Mouse (Mus musculus) layer of hippocampus, adult 2 months (tissue): ENCODE data around the gene Ccdc107. TPM values are rescaled to one million over a fixed set of nuclear protein-coding genes. Genes with fewer than 3 reads are reported as not detected.
A peak's percentile ranks its signal among the peaks of the same experiment; 100 is the strongest.

Experiments used
- DNase-seq, 2 experiments: peaks; one replicate each; pipeline ENCODE4 v3.0.0; 2022; ENCODE audit warnings: low spot score in 2 of 2
- H3K27ac ChIP-seq: fragments of 200-600 bp; 2 replicates; pipeline ENCODE4 v1.8.1; 2022
- H3K4me3 ChIP-seq: fragments of 200-600 bp; 2 replicates; pipeline ENCODE4 v1.8.1; 2022; ENCODE audit warnings: mild to moderate bottlenecking
- CTCF ChIP-seq: fragments of 200-600 bp; conservative IDR thresholded peaks from 2 replicates; pipeline ENCODE4 v1.8.1; 2022; ENCODE audit warnings: antibody characterized with exemption, mild to moderate bottlenecking, moderate library complexity
- total RNA-seq, 2 experiments: library from RNA; stranded (reverse); gene quantifications; 2 replicates each; pipeline ENCODE4 v1.2.3; 2021

Ccdc107 gene
- total RNA-seq, 2 experiments from 2014 or later = 27.6 to 29.0 TPM

DNA sequence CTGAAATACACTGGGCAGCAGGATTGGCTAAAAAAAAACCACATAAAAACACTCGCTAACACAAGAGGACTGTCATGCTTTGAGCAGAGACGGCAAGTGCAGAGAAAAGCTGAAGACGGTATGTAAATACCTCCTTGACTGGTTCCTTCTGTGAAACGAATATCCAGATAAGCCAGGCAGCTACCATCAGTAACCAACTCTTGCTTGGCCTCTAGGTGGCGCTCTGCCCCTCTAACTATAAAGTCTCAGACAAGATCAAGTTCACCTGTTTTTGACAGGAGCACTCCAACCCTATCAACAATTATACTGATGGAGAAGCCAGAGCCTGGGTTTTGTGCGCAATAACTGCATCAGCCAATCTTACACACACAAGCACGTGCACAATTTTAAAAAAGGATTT is 37.9 kb downstream of the Ccdc107 start:
- Histone ChIP-seq H3K27ac (no peak overlapping the region), H3K4me3 (no peak overlapping the region)
- peak; percentile 69 to 72 for DNase-seq
- peak; percentile 95 for TF ChIP-seq CTCF

DNA sequence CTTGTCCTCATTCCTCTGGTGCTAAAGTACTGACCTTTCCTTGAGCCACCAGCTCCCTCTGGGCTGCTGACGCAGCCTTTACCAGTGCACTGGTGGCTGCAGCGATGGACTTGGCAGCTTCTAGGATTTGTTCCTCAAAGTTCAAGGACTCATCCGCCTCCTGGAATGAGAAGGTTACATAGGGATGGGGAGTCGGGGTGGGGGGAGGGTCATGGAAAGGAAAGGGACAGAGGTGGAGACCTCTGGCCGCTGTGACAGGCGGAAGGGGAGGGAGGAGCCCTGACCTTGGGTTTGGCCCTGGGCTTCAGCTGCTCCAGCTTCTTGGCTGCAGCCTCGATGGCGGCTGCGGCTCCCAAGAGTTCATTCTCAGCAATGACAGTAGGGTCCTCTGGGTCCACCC is 40.6 kb downstream of the Ccdc107 start:
- TF ChIP-seq CTCF = no peak
- no peak for DNase-seq
- Histone ChIP-seq H3K4me3 (no peak overlapping the region), H3K27ac (no peak overlapping the region)

DNA sequence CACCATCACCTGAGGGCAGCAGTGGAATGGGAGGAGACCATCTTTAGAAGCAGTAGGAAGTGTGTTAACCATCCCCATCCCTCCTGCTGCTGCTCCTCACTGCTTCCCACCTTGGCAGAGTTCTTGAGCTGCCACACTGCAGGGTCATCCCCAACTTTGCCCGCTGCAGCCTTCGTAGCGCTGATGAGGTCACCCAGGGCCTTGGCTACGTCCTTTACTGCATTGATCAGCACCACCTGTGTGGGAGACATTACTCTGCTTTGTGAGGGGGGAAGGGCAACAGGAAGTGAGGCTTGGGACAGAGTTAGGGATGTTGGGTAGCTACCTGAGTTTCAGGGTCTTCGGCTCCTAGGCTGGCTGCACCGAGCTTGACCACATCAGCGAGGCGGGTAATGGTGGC is 42.9 kb downstream of the Ccdc107 start:
- no peak for TF ChIP-seq CTCF
- Histone ChIP-seq H3K4me3 (no peak overlapping the region), H3K27ac (no peak overlapping the region)
- DNase-seq = no peak

DNA sequence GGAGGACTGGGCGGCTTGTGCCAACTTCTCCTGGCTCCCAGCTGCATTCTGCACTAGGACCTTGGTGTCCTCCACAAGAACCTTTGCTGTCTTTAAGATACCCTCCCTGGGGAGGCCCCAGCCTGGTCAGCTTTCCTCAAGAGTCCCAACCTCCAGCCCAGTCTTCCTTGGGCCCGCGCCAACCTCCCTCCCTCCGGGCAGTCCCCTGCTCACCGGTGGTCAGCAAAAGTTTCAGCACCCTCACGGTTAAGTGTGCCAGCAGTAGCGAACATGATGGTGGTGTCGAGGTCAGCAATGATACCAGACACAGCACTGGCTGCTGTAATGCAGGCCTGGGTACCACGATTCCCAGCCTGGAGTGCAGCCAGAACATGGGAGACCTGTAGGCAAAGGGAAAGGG is 43.3 kb downstream of the Ccdc107 start:
- TF ChIP-seq CTCF = no peak
- H3K4me3 ChIP-seq = no peak overlapping the region
- no peak for DNase-seq
- H3K27ac ChIP-seq = no peak overlapping the region

DNA sequence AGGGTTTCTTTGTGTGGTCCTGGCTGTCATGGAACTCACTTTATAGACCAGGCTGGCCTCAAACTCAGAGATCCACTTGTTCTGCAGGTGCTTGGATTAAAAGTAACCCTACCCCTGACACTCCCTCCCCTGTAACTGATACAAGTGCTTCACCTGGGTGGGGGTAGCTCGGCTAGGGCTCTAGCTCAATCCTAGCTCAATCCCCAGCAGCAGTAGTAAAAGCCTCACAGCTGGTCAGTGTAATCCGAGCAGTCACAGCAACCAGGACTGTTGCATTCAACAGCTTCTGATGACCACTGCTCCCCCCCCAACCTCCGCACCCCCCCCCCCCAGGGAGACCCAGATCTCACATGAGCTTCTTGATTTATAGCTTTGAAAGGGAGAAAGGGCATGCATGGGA is 49.3 kb downstream of the Ccdc107 start:
- Histone ChIP-seq H3K4me3 (no peak overlapping the region), H3K27ac (no peak overlapping the region)
- TF ChIP-seq CTCF = no peak
- no peak for DNase-seq

Other genes starting within 250 kb of the Ccdc107 start
- gene Atp8b5, start 225.7 kb upstream of the Ccdc107 start, total RNA-seq = under 1 TPM; 0.29 to 0.31 TPM
- 100 to 1,000 TPM; 117 to 120 TPM for gene Rusc2, start 110.9 kb upstream of the Ccdc107 start, total RNA-seq
- 1 to 10 TPM in 1 of 2 experiments, under 1 TPM in 1; 0.98 to 1.9 TPM for gene Fam166b, start 63.8 kb upstream of the Ccdc107 start, total RNA-seq
- 10 to 100 TPM; 79.9 to 86.0 TPM for gene Tesk1, start 51.0 kb upstream of the Ccdc107 start, total RNA-seq
- not detected for gene Cd72, start 38.3 kb upstream of the Ccdc107 start, total RNA-seq
- not detected for gene Sit1, start 9.2 kb upstream of the Ccdc107 start, total RNA-seq
- gene Arhgef39, start 6.8 kb downstream of the Ccdc107 start, total RNA-seq = 1 to 10 TPM in 1 of 2 experiments, under 1 TPM in 1; 0.64 to 1.0 TPM
- gene Car9, start 14.1 kb downstream of the Ccdc107 start, total RNA-seq = not detected
- gene Tpm2, start 30.9 kb downstream of the Ccdc107 start, total RNA-seq = 1 to 10 TPM; 5.4 to 6.1 TPM
- gene Creb3, start 69.4 kb downstream of the Ccdc107 start, total RNA-seq = 10 to 100 TPM; 70.3 to 75.1 TPM
- 10 to 100 TPM; 36.4 to 42.9 TPM for gene Tln1, start 69.8 kb downstream of the Ccdc107 start, total RNA-seq
- 10 to 100 TPM; 45.3 to 49.9 TPM for gene Rgp1, start 85.8 kb downstream of the Ccdc107 start, total RNA-seq
- gene Gba2, start 86.0 kb downstream of the Ccdc107 start, total RNA-seq = 10 to 100 TPM; 61.0 to 64.4 TPM
- not detected for gene Msmp, start 91.6 kb downstream of the Ccdc107 start, total RNA-seq
- gene Npr2, start 139.0 kb downstream of the Ccdc107 start, total RNA-seq = 10 to 100 TPM; 57.4 to 59.3 TPM
- gene Spag8, start 160.7 kb downstream of the Ccdc107 start, total RNA-seq = 1 to 10 TPM; 2.0 to 2.5 TPM
- 10 to 100 TPM; 31.4 to 32.9 TPM for gene Hint2, start 163.6 kb downstream of the Ccdc107 start, total RNA-seq
- 10 to 100 TPM; 74.8 to 75.5 TPM for gene Tmem8b, start 176.1 kb downstream of the Ccdc107 start, total RNA-seq
- 1 to 10 TPM; 1.4 to 1.5 TPM for gene Fam221b, start 176.2 kb downstream of the Ccdc107 start, total RNA-seq
- not detected for gene Olfr70, start 207.9 kb downstream of the Ccdc107 start, total RNA-seq
- not detected for gene Olfr71, start 217.4 kb downstream of the Ccdc107 start, total RNA-seq
- 1 to 10 TPM in 1 of 2 experiments, under 1 TPM in 1; 0.39 to 1.2 TPM for gene Hrct1, start 234.3 kb downstream of the Ccdc107 start, total RNA-seq
- under 1 TPM; 0.97 to 0.98 TPM for gene Spaar, start 237.1 kb downstream of the Ccdc107 start, total RNA-seq